Mouse (Mus musculus) kidney, embryonic 14.5 days (tissue): ENCODE measurements at regions not wholly inside any gene's neighbourhood (a gene's known extent, or its start where the extent isn't known, plus 50 kb on each side); places are given as distances from the start of the nearest gene placed in this dataset.

Experiments used
- ATAC-seq: fragments of 200-750 bp; cut with Nextera tagmentation; 2 replicates; pipeline ENCODE4 v1.8.0; 2017; ENCODE audit warnings: moderate number of reproducible peaks, mild to moderate bottlenecking, moderate TSS enrichment, moderate library complexity; ENCODE audit not compliant: low FRiP score, low TSS enrichment
- H3K27ac ChIP-seq: fragments of 300-500 bp; sonication (generic); 2 replicates; pipeline ENCODE4 v1.5.1; 2014; ENCODE audit warnings: low read depth, mild to moderate bottlenecking, low read length, moderate library complexity, mixed read lengths
- H3K27me3 ChIP-seq: fragments of 300-500 bp; sonication (generic); 2 replicates; pipeline ENCODE4 v1.6.1; 2014; ENCODE audit warnings: mild to moderate bottlenecking, low read length; ENCODE audit not compliant: control insufficient read depth, insufficient read depth
- H3K36me3 ChIP-seq: fragments of 300-500 bp; sonication (generic); 2 replicates; pipeline ENCODE4 v1.6.1; 2014; ENCODE audit warnings: low read length, mixed read lengths; ENCODE audit not compliant: control insufficient read depth, insufficient read depth
- H3K4me1 ChIP-seq: fragments of 300-500 bp; sonication (generic); 2 replicates; pipeline ENCODE4 v1.6.1; 2014; ENCODE audit warnings: low read length, mixed read lengths; ENCODE audit not compliant: control insufficient read depth, insufficient read depth
- H3K4me2 ChIP-seq: fragments of 300-500 bp; sonication (generic); replicated peaks from 2 replicates; pipeline ENCODE4 v1.6.1; 2014; ENCODE audit warnings: low read depth, mild to moderate bottlenecking, low read length
- H3K4me3 ChIP-seq: fragments of 300-500 bp; sonication (generic); 2 replicates; pipeline ENCODE4 v1.5.1; 2014; ENCODE audit warnings: mild to moderate bottlenecking, low read length
- H3K9ac ChIP-seq: fragments of 300-500 bp; sonication (generic); 2 replicates; pipeline ENCODE4 v1.6.1; 2014; ENCODE audit warnings: low read depth, mild to moderate bottlenecking, low read length, moderate library complexity
- H3K9me3 ChIP-seq: fragments of 300-500 bp; sonication (generic); 2 replicates; pipeline ENCODE4 v1.6.1; 2016; ENCODE audit warnings: low read length; ENCODE audit not compliant: control insufficient read depth
- WGBS: fragments of 180-500 bp; shearing (Covaris S2); extraction: QIAGEN DNeasy Blood & Tissue Kit; methylation state at CpG from one replicate; pipeline ENCODE4 v1.1.7; 2014; 5-methylcytosine and 5-hydroxymethylcytosine counted together

DNA sequence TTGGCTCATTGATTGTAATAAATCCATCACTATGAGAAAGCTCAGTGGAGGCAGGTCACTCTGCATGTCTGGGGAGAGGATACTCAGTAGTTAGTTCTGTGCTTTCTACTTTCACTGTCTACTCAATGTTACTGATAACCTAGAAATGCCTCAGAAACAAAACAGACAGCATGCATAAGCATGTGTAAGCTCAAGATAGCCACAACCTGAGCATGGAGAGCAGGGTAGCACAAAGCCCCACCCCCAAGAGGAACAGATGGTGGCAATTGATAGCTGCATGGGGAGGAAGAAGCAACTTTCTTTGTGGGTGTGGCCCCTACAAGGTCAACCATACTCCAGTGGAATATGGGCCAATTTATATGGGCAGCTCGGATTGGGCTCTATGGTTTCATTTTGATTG, 711.9 kb downstream of the Pdcd6ip start:
- Histone ChIP-seq H3K4me3 (no peak overlapping the region), H3K4me2 (no peak overlapping the region), H3K9ac (no peak overlapping the region), H3K27ac (no peak overlapping the region), H3K36me3 (no peaks in the 10 kb centered on the region), H3K27me3 (no peaks in the 10 kb centered on the region), H3K4me1 (no peaks in the 10 kb centered on the region), H3K9me3 (no peaks in the 10 kb centered on the region)
- ATAC-seq: no peak
- WGBS: 87% methylated on average over 1 of the region's 1 CpGs

DNA sequence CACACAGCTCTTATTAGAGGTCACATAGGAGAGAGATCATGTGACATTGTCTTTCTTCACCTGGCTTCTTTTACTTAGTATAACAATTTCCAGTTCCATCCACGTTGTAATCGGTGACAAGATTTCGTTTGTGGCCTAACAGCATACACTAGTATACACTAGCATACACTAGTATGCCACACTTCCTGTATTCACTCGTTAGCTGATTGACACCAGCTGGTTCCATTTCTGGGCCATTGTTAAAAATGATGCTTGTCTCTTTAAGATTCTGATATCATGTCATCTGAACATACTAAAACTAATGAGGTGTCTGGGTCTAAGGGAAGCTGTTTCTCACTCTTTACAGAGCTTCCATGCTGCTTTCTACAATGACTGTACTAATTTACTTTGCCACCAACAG, 713.3 kb downstream of the Pdcd6ip start:
- 88% methylated on average over 4 of the region's 4 CpGs for WGBS
- no peak overlapping the region for H3K4me3 ChIP-seq
- no peak for ATAC-seq
- no peaks in the 10 kb centered on the region for H3K36me3 ChIP-seq
- no peak overlapping the region for H3K9ac ChIP-seq
- no peaks in the 10 kb centered on the region for H3K9me3 ChIP-seq
- no peak overlapping the region for H3K4me2 ChIP-seq
- H3K27ac ChIP-seq: no peak overlapping the region
- no peaks in the 10 kb centered on the region for H3K27me3 ChIP-seq
- no peaks in the 10 kb centered on the region for H3K4me1 ChIP-seq

GRCm38 (mm10) chr9:112993627-112994026, 714.4 kb downstream of the Pdcd6ip start:
- Histone ChIP-seq H3K4me2 (no peak overlapping the region), H3K27me3 (no peaks in the 10 kb centered on the region), H3K27ac (no peak overlapping the region), H3K4me1 (no peaks in the 10 kb centered on the region), H3K9ac (no peak overlapping the region), H3K4me3 (no peak overlapping the region), H3K9me3 (no peaks in the 10 kb centered on the region), H3K36me3 (no peaks in the 10 kb centered on the region)
- 88% methylated on average over 2 of the region's 2 CpGs for WGBS
- no peak for ATAC-seq

DNA sequence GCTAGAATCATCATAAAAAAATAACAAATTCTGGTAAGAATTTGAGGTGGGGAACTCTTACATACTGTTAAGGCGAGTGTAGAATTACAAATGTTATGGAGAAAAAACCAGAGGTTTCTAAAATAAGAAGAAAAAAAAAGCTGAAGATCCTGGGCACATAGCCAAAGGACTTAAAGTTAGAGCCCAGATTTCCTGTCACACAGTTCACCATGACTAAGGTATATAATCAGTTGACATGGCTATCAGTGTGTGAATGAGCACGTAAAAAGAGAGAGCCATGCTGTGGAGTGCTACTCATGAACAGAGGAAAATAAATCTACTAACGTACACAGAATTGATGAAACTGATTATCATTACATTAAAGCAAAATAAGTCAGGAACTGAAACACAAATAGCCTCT, 715.1 kb downstream of the Pdcd6ip start:
- Histone ChIP-seq H3K36me3 (no peaks in the 10 kb centered on the region), H3K9me3 (no peaks in the 10 kb centered on the region), H3K4me3 (no peak overlapping the region), H3K9ac (no peak overlapping the region), H3K4me1 (no peaks in the 10 kb centered on the region), H3K27me3 (no peaks in the 10 kb centered on the region), H3K27ac (no peak overlapping the region), H3K4me2 (no peak overlapping the region)
- 46% methylated on average over 3 of the region's 3 CpGs for WGBS
- ATAC-seq: no peak

DNA sequence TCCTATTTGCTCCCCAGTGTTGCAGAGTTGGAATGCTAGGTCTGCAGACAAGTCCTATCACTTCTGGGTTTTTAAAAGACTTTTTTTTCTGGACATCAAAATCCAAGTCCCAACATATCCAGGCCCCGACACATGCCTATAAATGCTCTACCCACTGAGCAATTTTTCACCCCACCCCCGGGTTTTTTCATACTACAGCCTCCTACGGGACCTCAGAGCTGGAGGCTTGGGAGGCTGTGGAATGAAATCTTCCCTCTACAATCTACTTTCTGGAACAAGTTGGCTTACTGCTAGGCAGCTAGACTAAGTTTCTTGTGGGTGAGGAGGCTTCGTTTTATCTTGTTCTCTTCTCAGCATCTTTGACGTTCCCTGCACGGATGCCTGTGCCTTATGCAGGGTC, 724.7 kb downstream of the Pdcd6ip start:
- no peak overlapping the region for H3K9ac ChIP-seq
- H3K9me3 ChIP-seq: no peaks in the 10 kb centered on the region
- H3K27me3 ChIP-seq: no peaks in the 10 kb centered on the region
- 97% methylated on average over 6 of the region's 6 CpGs for WGBS
- ATAC-seq: no peak
- no peak overlapping the region for H3K27ac ChIP-seq
- no peaks in the 10 kb centered on the region for H3K36me3 ChIP-seq
- H3K4me2 ChIP-seq: no peak overlapping the region
- no peak overlapping the region for H3K4me3 ChIP-seq
- H3K4me1 ChIP-seq: no peaks in the 10 kb centered on the region

- WGBS: 81% methylated on average over 1 of the region's 1 CpGs
- Histone ChIP-seq H3K9ac (no peak overlapping the region), H3K4me1 (no peaks in the 10 kb centered on the region), H3K36me3 (no peaks in the 10 kb centered on the region), H3K27me3 (no peaks in the 10 kb centered on the region), H3K4me3 (no peak overlapping the region), H3K27ac (no peak overlapping the region), H3K9me3 (no peaks in the 10 kb centered on the region), H3K4me2 (no peak overlapping the region)
- ATAC-seq: no peak
Measured at GRCm38 (mm10) chr9:112951567-112951966, 715.8 kb upstream of the Arpp21 start.

DNA sequence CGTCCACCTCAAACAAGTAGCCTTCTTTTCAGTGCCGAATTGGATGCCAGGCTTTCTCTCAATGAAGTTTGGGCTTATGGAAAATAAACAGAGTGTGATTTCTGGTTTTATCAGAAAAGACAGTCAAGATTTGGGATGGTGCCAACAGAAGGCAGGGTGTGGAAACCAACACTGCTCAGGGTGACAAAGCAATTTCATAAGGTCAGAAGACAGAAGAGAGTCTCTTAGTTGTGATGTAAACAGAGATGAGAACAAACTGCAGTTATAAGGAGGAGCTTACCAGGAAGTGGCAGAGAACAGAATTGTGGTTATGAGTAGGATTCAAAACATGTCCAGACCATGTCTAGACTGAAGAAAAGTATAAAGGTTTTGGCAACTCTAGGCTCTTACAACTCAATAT, 714.3 kb upstream of the Arpp21 start:
- H3K4me1 ChIP-seq: no peaks in the 10 kb centered on the region
- no peak overlapping the region for H3K4me3 ChIP-seq
- no peaks in the 10 kb centered on the region for H3K36me3 ChIP-seq
- H3K9ac ChIP-seq: no peak overlapping the region
- H3K9me3 ChIP-seq: no peaks in the 10 kb centered on the region
- no peak overlapping the region for H3K4me2 ChIP-seq
- no peak overlapping the region for H3K27ac ChIP-seq
- no peaks in the 10 kb centered on the region for H3K27me3 ChIP-seq
- ATAC-seq: no peak
- 71% methylated on average over 2 of the region's 2 CpGs for WGBS

DNA sequence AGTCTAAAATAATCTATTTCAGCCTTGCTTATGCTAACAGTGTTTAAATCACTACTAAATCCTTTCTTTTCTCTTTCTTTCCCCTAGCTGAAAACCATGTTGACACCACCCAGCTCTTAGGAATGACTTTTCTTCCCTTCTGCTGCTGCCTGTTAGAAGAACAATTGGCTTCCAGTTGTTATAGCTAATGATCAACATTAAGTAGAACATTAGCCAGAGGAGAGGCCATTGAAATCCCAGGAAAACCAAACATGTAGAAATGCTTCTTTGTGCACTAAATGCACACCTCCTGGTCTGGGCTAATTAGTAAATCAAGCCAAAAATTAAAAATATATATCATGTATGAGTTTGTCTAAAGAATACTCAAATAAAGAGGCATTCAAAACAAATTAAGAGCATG, 703.0 kb upstream of the Arpp21 start:
- Histone ChIP-seq H3K27ac (no peak overlapping the region), H3K4me2 (no peak overlapping the region), H3K4me3 (no peak overlapping the region), H3K9ac (no peak overlapping the region), H3K9me3 (no peaks in the 10 kb centered on the region), H3K36me3 (no peaks in the 10 kb centered on the region), H3K4me1 (no peaks in the 10 kb centered on the region), H3K27me3 (no peaks in the 10 kb centered on the region)
- ATAC-seq: no peak

DNA sequence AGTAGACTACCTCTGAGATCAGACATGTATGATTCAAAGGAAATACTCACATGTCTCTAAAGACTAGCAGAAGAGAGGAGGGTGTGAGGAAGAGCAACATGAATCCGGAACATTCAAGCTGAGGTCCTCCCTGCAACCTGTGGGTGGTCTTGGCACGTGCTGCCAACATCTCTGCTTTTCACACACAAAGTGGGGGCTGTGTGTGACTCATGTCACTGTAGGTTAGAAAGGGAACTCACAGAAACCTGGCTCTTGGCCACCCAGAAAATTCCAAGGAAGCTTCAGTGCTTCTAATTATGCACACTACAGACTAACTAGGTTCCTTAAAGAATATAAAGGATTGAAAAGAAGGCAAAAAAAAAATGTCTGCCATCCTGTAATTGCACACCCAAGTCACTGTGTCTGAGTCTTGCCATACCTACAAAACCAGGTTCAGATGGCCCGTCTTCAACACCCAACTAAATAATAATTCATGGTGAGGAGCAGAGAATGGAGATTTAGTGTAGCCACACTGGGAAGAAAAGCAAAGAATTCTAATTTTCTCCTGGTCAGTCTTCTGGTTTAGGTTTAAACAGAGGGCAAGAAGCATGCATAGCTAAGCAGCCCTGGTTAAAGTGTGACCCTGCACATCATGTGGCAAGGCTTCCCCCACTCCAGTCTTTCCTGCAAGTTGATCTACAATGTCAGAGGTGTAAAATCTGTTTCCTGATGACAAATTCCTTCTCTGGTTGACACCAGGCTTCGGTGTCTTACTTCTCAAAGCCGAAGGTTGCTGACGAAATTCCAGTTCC, 673.8 kb upstream of the Arpp21 start:
- no peak overlapping the region for H3K9ac ChIP-seq
- no peaks in the 10 kb centered on the region for H3K9me3 ChIP-seq
- H3K27me3 ChIP-seq: no peaks in the 10 kb centered on the region
- H3K4me2 ChIP-seq: no peak overlapping the region
- H3K4me1 ChIP-seq: no peaks in the 10 kb centered on the region
- H3K27ac ChIP-seq: no peak overlapping the region
- no peak for ATAC-seq
- WGBS: 63% methylated on average over 6 of the region's 6 CpGs
- no peak overlapping the region for H3K4me3 ChIP-seq
- H3K36me3 ChIP-seq: no peaks in the 10 kb centered on the region
